Mouse (Mus musculus) neural tube, embryonic 13.5 days (tissue): Measurements from ENCODE around the gene Tnf. TPM values are rescaled to one million over a fixed set of nuclear protein-coding genes. Genes with fewer than 3 reads are reported as not detected.
A peak's percentile ranks its signal among the peaks of the same experiment; 100 is the strongest.

ENCODE experiments used
- ATAC-seq: fragments of 200-750 bp; cut with Nextera tagmentation; 2 replicates; pipeline ENCODE4 v1.8.0; 2017; ENCODE audit warnings: low read depth, mild to moderate bottlenecking, moderate TSS enrichment, moderate library complexity
- H3K27ac ChIP-seq: fragments of 300-500 bp; sonication (generic); replicated peaks from 2 replicates; pipeline ENCODE4 v1.5.1; 2015; ENCODE audit warnings: moderate library complexity, mild to moderate bottlenecking, inconsistent platforms
- H3K27me3 ChIP-seq: fragments of 300-500 bp; sonication (generic); 2 replicates; pipeline ENCODE4 v1.6.1; 2015; ENCODE audit warnings: mild to moderate bottlenecking, inconsistent platforms
- H3K36me3 ChIP-seq: fragments of 300-500 bp; sonication (generic); 2 replicates; pipeline ENCODE4 v1.6.1; 2015; ENCODE audit warnings: mild to moderate bottlenecking, inconsistent platforms
- H3K4me1 ChIP-seq: fragments of 300-500 bp; sonication (generic); replicated peaks from 2 replicates; pipeline ENCODE4 v1.6.1; 2015; ENCODE audit warnings: inconsistent platforms
- H3K4me2 ChIP-seq: fragments of 300-500 bp; sonication (generic); 2 replicates; pipeline ENCODE4 v1.6.1; 2015; ENCODE audit warnings: inconsistent platforms, mild to moderate bottlenecking, moderate library complexity
- H3K4me3 ChIP-seq: fragments of 300-500 bp; sonication (generic); 2 replicates; pipeline ENCODE4 v1.5.1; 2015; ENCODE audit warnings: mild to moderate bottlenecking, inconsistent platforms
- H3K9ac ChIP-seq: fragments of 300-500 bp; sonication (generic); 2 replicates; pipeline ENCODE4 v1.6.1; 2015; ENCODE audit warnings: moderate library complexity, mild to moderate bottlenecking, inconsistent platforms
- H3K9me3 ChIP-seq: fragments of 300-500 bp; sonication (generic); 2 replicates; pipeline ENCODE4 v1.6.1; 2016; ENCODE audit warnings: inconsistent platforms
- WGBS: fragments of 180-500 bp; shearing (Covaris S2); methylation state at CpG from one replicate; pipeline ENCODE4 v1.1.7; 2015; 5-methylcytosine and 5-hydroxymethylcytosine counted together
- polyA plus RNA-seq: library from polyadenylated mRNA; unstranded; fragments of >200 nt; fragmentation: Nextera tagmentation; extraction: Ambion mirVana; gene quantifications from 2 replicates; pipeline ENCODE4 v1.2.1, GENCODE M21; 2015

Gene Tnf
- polyA plus RNA-seq, 1 experiment from 2014 or later, result 0.13 TPM

GRCm38 (mm10) chr17:35232659-35233058 is 30.9 kb upstream of the Tnf start:
- Histone ChIP-seq H3K4me3 (no peak overlapping the region), H3K9ac (peak overlapping the region; percentile 31; the same call in 1 of the 2 replicates), H3K9me3 (no peaks in the 10 kb centered on the region), H3K27me3 (no peaks in the 10 kb centered on the region), H3K36me3 (peaks cover 40% of the 10 kb centered on the region), H3K4me1 (peaks cover 44% of the 10 kb centered on the region), H3K27ac (no peak overlapping the region), H3K4me2 (no peak overlapping the region)
- 89% methylated on average over 5 of the region's 5 CpGs for WGBS
- ATAC-seq, result no peak

GRCm38 (mm10) chr17:35232043-35232442 is 30.2 kb upstream of the Tnf start:
- ATAC-seq, result no peak
- 0 out of 2 replicates have a peak overlapping the region, but pooled peaks have one; percentile 4 for H3K4me2 ChIP-seq
- H3K27ac ChIP-seq, result no peak overlapping the region
- no peaks in the 10 kb centered on the region for H3K9me3 ChIP-seq
- H3K36me3 ChIP-seq, result peaks cover 46% of the 10 kb centered on the region
- no peak overlapping the region for H3K4me3 ChIP-seq
- peaks cover 38% of the 10 kb centered on the region for H3K4me1 ChIP-seq
- H3K27me3 ChIP-seq, result no peaks in the 10 kb centered on the region
- 12% methylated on average over 12 of the region's 12 CpGs for WGBS
- H3K9ac ChIP-seq, result peak overlapping the region; percentile 42

- no peak for ATAC-seq
- H3K27me3 ChIP-seq, result no peaks in the 10 kb centered on the region
- no peak overlapping the region for H3K4me2 ChIP-seq
- H3K4me3 ChIP-seq, result no peak overlapping the region
- H3K9me3 ChIP-seq, result no peaks in the 10 kb centered on the region
- no peak overlapping the region for H3K27ac ChIP-seq
- H3K4me1 ChIP-seq, result peaks cover 31% of the 10 kb centered on the region
- H3K9ac ChIP-seq, result peak overlapping the region; percentile 42; the same call in 1 of the 2 replicates
- 95% methylated on average over 10 of the region's 10 CpGs for WGBS
- H3K36me3 ChIP-seq, result peaks cover 52% of the 10 kb centered on the region
These were observed 29.2 kb upstream of the Tnf start for GRCm38 (mm10) chr17:35231022-35231421.

- H3K4me2 ChIP-seq, result no peak overlapping the region
- no peak overlapping the region for H3K27ac ChIP-seq
- no peaks in the 10 kb centered on the region for H3K9me3 ChIP-seq
- peaks cover under 1% of the 10 kb centered on the region; the same call in 1 of the 2 replicates for H3K4me1 ChIP-seq
- no peak overlapping the region for H3K9ac ChIP-seq
- peaks cover 71% of the 10 kb centered on the region for H3K36me3 ChIP-seq
- no peak for ATAC-seq
- no peaks in the 10 kb centered on the region for H3K27me3 ChIP-seq
- no peak overlapping the region for H3K4me3 ChIP-seq
- WGBS, result 91% methylated on average over 14 of the region's 14 CpGs
These were observed 24.8 kb upstream of the Tnf start for GRCm38 (mm10) chr17:35226561-35227046.

- 95% methylated on average over 5 of the region's 5 CpGs for WGBS
These were observed 23.6 kb upstream of the Tnf start for GRCm38 (mm10) chr17:35225456-35225855.

GRCm38 (mm10) chr17:35224641-35225040 is 22.8 kb upstream of the Tnf start:
- peaks cover 70% of the 10 kb centered on the region for H3K36me3 ChIP-seq
- H3K4me2 ChIP-seq, result no peak overlapping the region
- WGBS, result 91% methylated on average over 4 of the region's 4 CpGs

More at GRCm38 (mm10) chr17:35225456-35225855, 23.6 kb upstream of the Tnf start:
- H3K9ac ChIP-seq, result no peak overlapping the region
- no peak for ATAC-seq
- H3K4me2 ChIP-seq, result no peak overlapping the region
- H3K27ac ChIP-seq, result no peak overlapping the region
- no peaks in the 10 kb centered on the region for H3K9me3 ChIP-seq
- H3K4me3 ChIP-seq, result no peak overlapping the region
- H3K27me3 ChIP-seq, result no peaks in the 10 kb centered on the region
- H3K4me1 ChIP-seq, result no peaks in the 10 kb centered on the region
- H3K36me3 ChIP-seq, result peaks cover 70% of the 10 kb centered on the region

GRCm38 (mm10) chr17:35222299-35222698 is 20.5 kb upstream of the Tnf start:
- WGBS, result 78% methylated on average over 6 of the region's 6 CpGs
- no peak overlapping the region for H3K27ac ChIP-seq
- ATAC-seq, result no peak

More at GRCm38 (mm10) chr17:35224641-35225040, 22.8 kb upstream of the Tnf start:
- Histone ChIP-seq H3K4me1 (no peaks in the 10 kb centered on the region), H3K27ac (no peak overlapping the region), H3K27me3 (no peaks in the 10 kb centered on the region), H3K4me3 (no peak overlapping the region), H3K9me3 (no peaks in the 10 kb centered on the region), H3K9ac (no peak overlapping the region)
- no peak for ATAC-seq

GRCm38 (mm10) chr17:35220156-35220952 is 18.5 kb upstream of the Tnf start, which contains the start of gene Gm16181:
Gene Gm16181 (plus strand): TSS chr17:35220834.
- 81% methylated on average over 28 of the region's 28 CpGs for WGBS
- no peak for ATAC-seq
- Histone ChIP-seq H3K27me3 (no peaks in the 10 kb centered on the region), H3K9me3 (no peaks in the 10 kb centered on the region), H3K27ac (no peak within 1 kb of the TSS), H3K4me1 (no peaks in the 10 kb centered on the region), H3K4me3 (no peak within 1 kb of the TSS), H3K4me2 (no peak within 1 kb of the TSS), H3K9ac (no peak within 1 kb of the TSS), H3K36me3 (peaks cover 42% of the 10 kb centered on the region)

More at GRCm38 (mm10) chr17:35222299-35222698, 20.5 kb upstream of the Tnf start:
- no peak overlapping the region for H3K4me3 ChIP-seq
- no peak overlapping the region for H3K4me2 ChIP-seq
- no peaks in the 10 kb centered on the region for H3K27me3 ChIP-seq
- peaks cover 52% of the 10 kb centered on the region for H3K36me3 ChIP-seq
- H3K4me1 ChIP-seq, result no peaks in the 10 kb centered on the region
- H3K9ac ChIP-seq, result no peak overlapping the region
- H3K9me3 ChIP-seq, result no peaks in the 10 kb centered on the region

GRCm38 (mm10) chr17:35219601-35220041 is 17.8 kb upstream of the Tnf start:
- Histone ChIP-seq H3K9ac (no peak overlapping the region), H3K4me2 (no peak overlapping the region), H3K27ac (no peak overlapping the region), H3K9me3 (no peaks in the 10 kb centered on the region), H3K36me3 (peaks cover 36% of the 10 kb centered on the region), H3K4me3 (no peak overlapping the region), H3K27me3 (no peaks in the 10 kb centered on the region), H3K4me1 (no peaks in the 10 kb centered on the region)
- WGBS, result 86% methylated on average over 6 of the region's 6 CpGs
- ATAC-seq, result no peak

- no peak overlapping the region for H3K9ac ChIP-seq
- H3K36me3 ChIP-seq, result peaks cover 36% of the 10 kb centered on the region
- H3K4me2 ChIP-seq, result no peak overlapping the region
- no peaks in the 10 kb centered on the region for H3K9me3 ChIP-seq
- no peaks in the 10 kb centered on the region for H3K27me3 ChIP-seq
- 86% methylated on average over 18 of the region's 18 CpGs for WGBS
- H3K27ac ChIP-seq, result no peak overlapping the region
- no peak for ATAC-seq
- no peaks in the 10 kb centered on the region for H3K4me1 ChIP-seq
- no peak overlapping the region for H3K4me3 ChIP-seq
These were observed 16.8 kb upstream of the Tnf start for GRCm38 (mm10) chr17:35218516-35219193.

- Histone ChIP-seq H3K4me3 (no peak overlapping the region), H3K9me3 (no peaks in the 10 kb centered on the region), H3K27ac (no peak overlapping the region), H3K27me3 (no peaks in the 10 kb centered on the region), H3K4me1 (no peaks in the 10 kb centered on the region), H3K36me3 (no peaks in the 10 kb centered on the region), H3K9ac (no peak overlapping the region), H3K4me2 (no peak overlapping the region)
- WGBS, result 92% methylated on average over 5 of the region's 5 CpGs
- no peak for ATAC-seq
These were observed 11.3 kb upstream of the Tnf start for GRCm38 (mm10) chr17:35213071-35213470.

- no peak overlapping the region for H3K4me2 ChIP-seq
- no peak overlapping the region for H3K27ac ChIP-seq
- 76% methylated on average over 3 of the region's 3 CpGs for WGBS
- ATAC-seq, result no peak
- H3K9me3 ChIP-seq, result no peaks in the 10 kb centered on the region
- no peaks in the 10 kb centered on the region for H3K36me3 ChIP-seq
- H3K4me1 ChIP-seq, result no peaks in the 10 kb centered on the region
- H3K9ac ChIP-seq, result no peak overlapping the region
- H3K4me3 ChIP-seq, result no peak overlapping the region
- H3K27me3 ChIP-seq, result no peaks in the 10 kb centered on the region
These were observed 8.8 kb upstream of the Tnf start for GRCm38 (mm10) chr17:35210593-35210992.
